Mouse (Mus musculus) urinary bladder, adult 2 months (tissue): ENCODE data around the gene Olfr724. TPM values are rescaled to one million over a fixed set of nuclear protein-coding genes. Genes with fewer than 3 reads are reported as not detected.
"Not testable (repeated sequence)": the region's sequence is repeated elsewhere in the genome, so short reads cannot be mapped to it uniquely, and the experiment has no call there.

ENCODE experiments used
- DNase-seq: peaks from one replicate; pipeline ENCODE4 v3.0.0; 2022; ENCODE audit warnings: low spot score
- polyA plus RNA-seq: library from polyadenylated mRNA; depleted of rRNA; stranded (reverse); fragments of >200 nt; gene quantifications from 2 replicates; pipeline ENCODE4 v1.2.3, GENCODE M21; 2012; rRNA removed

Olfr724 gene
- not detected in 2 replicates for polyA plus RNA-seq

- not testable (repeated sequence) for DNase-seq
These were observed at the start of gene Olfr724 for GRCm38 (mm10) chr14:49963174-49963573. TSS of gene Olfr724 (minus strand) at chr14:49963274.

GRCm38 (mm10) chr14:49955890-49956289 lies 7.2 kb downstream of the Olfr724 start:
- no peak for DNase-seq

- not testable (repeated sequence) for DNase-seq
These were observed 31.4 kb downstream of the Olfr724 start, which contains the start of gene Olfr723 for GRCm38 (mm10) chr14:49931687-49932086. TSS of gene Olfr723 (minus strand) at chr14:49931787.

Other genes with a start within 250 kb of the Olfr724 start
- gene Armh4, start 179.9 kb downstream of the Olfr724 start, polyA plus RNA-seq = 29.4 and 32.1 TPM in 2 replicates
- not detected in 2 replicates for gene Olfr722, start 61.3 kb downstream of the Olfr724 start, polyA plus RNA-seq
- gene Olfr723, start 31.5 kb downstream of the Olfr724 start, polyA plus RNA-seq = not detected in 2 replicates
- gene Olfr725, start 77.1 kb upstream of the Olfr724 start, polyA plus RNA-seq = not detected in 2 replicates
- gene Olfr726, start 127.7 kb upstream of the Olfr724 start, polyA plus RNA-seq = not detected in 2 replicates
- not detected in 2 replicates for gene Olfr727, start 159.9 kb upstream of the Olfr724 start, polyA plus RNA-seq
- not detected in 2 replicates for gene Olfr728, start 179.4 kb upstream of the Olfr724 start, polyA plus RNA-seq
- gene Olfr729, start 189.6 kb upstream of the Olfr724 start, polyA plus RNA-seq = not detected in 2 replicates
- not detected in 2 replicates for gene Olfr730, start 224.9 kb upstream of the Olfr724 start, polyA plus RNA-seq